Mouse (Mus musculus): ENCODE results near the gene Tmc5.

- no peak for TF ChIP-seq CTCF (IDR thresholded peaks at IDR 0.05; ENCODE audit: low read depth)
- TF ChIP-seq EP300 (IDR thresholded peaks at IDR 0.05; ENCODE audit: low read depth): no peak
Observed at GRCm38 (mm10) chr7:118698882-118699281, 101.8 kb downstream of the Tmc5 start.
